Mouse (Mus musculus) stomach, postnatal 0 days (tissue): ENCODE measurements at regions not wholly inside any gene's neighbourhood (a gene's known extent, or its start where the extent isn't known, plus 50 kb on each side); places are given as distances from the start of the nearest gene placed in this dataset.
A peak's percentile ranks its signal among the peaks of the same experiment; 100 is the strongest.

ENCODE experiments used
- ATAC-seq: fragments of 200-750 bp; cut with Nextera tagmentation; 2 replicates; pipeline ENCODE4 v1.8.0; 2017; ENCODE audit not compliant: low FRiP score, low TSS enrichment
- DNase-seq: peaks from one replicate; pipeline ENCODE4 v3.0.0-alpha.2; 2016; ENCODE audit warnings: low spot score
- H3K27ac ChIP-seq: fragments of 300-500 bp; sonication (generic); replicated peaks from 2 replicates; pipeline ENCODE4 v1.5.1; 2014; ENCODE audit warnings: mild to moderate bottlenecking, control low read depth
- H3K27me3 ChIP-seq: fragments of 300-500 bp; sonication (generic); 2 replicates; pipeline ENCODE4 v1.6.1; 2014; ENCODE audit warnings: low read length; ENCODE audit not compliant: control insufficient read depth, insufficient read depth
- H3K36me3 ChIP-seq: fragments of 300-500 bp; sonication (generic); 2 replicates; pipeline ENCODE4 v1.6.1; 2014; ENCODE audit warnings: low read length, mixed read lengths; ENCODE audit not compliant: control insufficient read depth, insufficient read depth
- H3K4me1 ChIP-seq: fragments of 300-500 bp; sonication (generic); replicated peaks from 2 replicates; pipeline ENCODE4 v1.6.1; 2014; ENCODE audit warnings: antibody characterized with exemption; ENCODE audit not compliant: control insufficient read depth, insufficient read depth
- H3K4me2 ChIP-seq: fragments of 300-500 bp; sonication (generic); replicated peaks from 2 replicates; pipeline ENCODE4 v1.6.1; 2014; ENCODE audit warnings: low read depth, mild to moderate bottlenecking, control low read depth, moderate library complexity
- H3K4me3 ChIP-seq: fragments of 300-500 bp; sonication (generic); 2 replicates; pipeline ENCODE4 v1.5.1; 2014; ENCODE audit warnings: low read depth, low read length, control low read depth
- H3K9ac ChIP-seq: fragments of 300-500 bp; sonication (generic); 2 replicates; pipeline ENCODE4 v1.6.1; 2014; ENCODE audit warnings: mild to moderate bottlenecking, low read length, control low read depth, mixed read lengths
- H3K9me3 ChIP-seq: fragments of 300-500 bp; sonication (generic); 2 replicates; pipeline ENCODE4 v1.6.1; 2016; ENCODE audit warnings: low read length; ENCODE audit not compliant: control insufficient read depth
- CTCF ChIP-seq: IDR thresholded peaks from 2 replicates; pipeline ENCODE4 v1.5.1; 2016; ENCODE audit warnings: antibody characterized with exemption, low read depth, mild to moderate bottlenecking, moderate library complexity
- EP300 ChIP-seq: optimal IDR thresholded peaks from 2 replicates; pipeline ENCODE3; 2016; ENCODE audit warnings: antibody characterized with exemption
- WGBS: fragments of 180-500 bp; shearing (Covaris S2); extraction: QIAGEN DNeasy Blood & Tissue Kit; methylation state at CpG from one replicate; pipeline ENCODE4 v1.1.7; 2014; 5-methylcytosine and 5-hydroxymethylcytosine counted together

- TF ChIP-seq CTCF, result no peak
- no peak for TF ChIP-seq EP300
- no peak overlapping the region for H3K4me3 ChIP-seq
- H3K9ac ChIP-seq, result no peak overlapping the region
- H3K36me3 ChIP-seq, result no peaks in the 10 kb centered on the region
- DNase-seq (no peak), ATAC-seq (no peak)
- no peaks in the 10 kb centered on the region for H3K4me1 ChIP-seq
- H3K27me3 ChIP-seq, result no peaks in the 10 kb centered on the region
- 59% methylated on average over 5 of the region's 5 CpGs for WGBS
- no peaks in the 10 kb centered on the region for H3K9me3 ChIP-seq
- no peak overlapping the region for H3K4me2 ChIP-seq
- no peak overlapping the region for H3K27ac ChIP-seq
Measured at GRCm38 (mm10) chr5:54411275-54411904, 413.1 kb downstream of the Stim2 start.

- no peak overlapping the region for H3K9ac ChIP-seq
- no peak overlapping the region for H3K27ac ChIP-seq
- H3K4me1 ChIP-seq, result no peaks in the 10 kb centered on the region
- DNase-seq (no peak), ATAC-seq (no peak)
- H3K27me3 ChIP-seq, result no peaks in the 10 kb centered on the region
- H3K36me3 ChIP-seq, result no peaks in the 10 kb centered on the region
- no peak overlapping the region for H3K4me2 ChIP-seq
- no peaks in the 10 kb centered on the region for H3K9me3 ChIP-seq
- no peak overlapping the region for H3K4me3 ChIP-seq
- WGBS, result 43% methylated on average over 5 of the region's 5 CpGs
- TF ChIP-seq EP300 (no peak), CTCF (no peak)
Measured at GRCm38 (mm10) chr5:54419811-54420470, 421.6 kb downstream of the Stim2 start.

GRCm38 (mm10) chr5:54439286-54439685 lies 441.0 kb downstream of the Stim2 start:
- Histone ChIP-seq H3K9me3 (no peaks in the 10 kb centered on the region), H3K9ac (no peak overlapping the region), H3K27me3 (no peaks in the 10 kb centered on the region), H3K36me3 (no peaks in the 10 kb centered on the region), H3K4me2 (no peak overlapping the region), H3K27ac (no peak overlapping the region), H3K4me1 (no peaks in the 10 kb centered on the region), H3K4me3 (no peak overlapping the region)
- no peak for DNase-seq
- peak; percentile 52 for TF ChIP-seq CTCF
- no peak for TF ChIP-seq EP300
- 58% methylated on average over 1 of the region's 1 CpGs for WGBS
- ATAC-seq, result no peak

- Histone ChIP-seq H3K36me3 (no peaks in the 10 kb centered on the region), H3K9me3 (no peaks in the 10 kb centered on the region), H3K27ac (no peak overlapping the region), H3K4me2 (no peak overlapping the region), H3K4me1 (no peaks in the 10 kb centered on the region), H3K4me3 (no peak overlapping the region), H3K9ac (no peak overlapping the region), H3K27me3 (no peaks in the 10 kb centered on the region)
- DNase-seq, result no peak
- TF ChIP-seq EP300 (no peak), CTCF (no peak)
- WGBS, result 56% methylated on average over 6 of the region's 6 CpGs
- ATAC-seq, result no peak
Measured at GRCm38 (mm10) chr5:54440794-54441447, 442.6 kb downstream of the Stim2 start.

- H3K9me3 ChIP-seq, result no peaks in the 10 kb centered on the region
- no peak for DNase-seq
- no peaks in the 10 kb centered on the region for H3K4me1 ChIP-seq
- TF ChIP-seq CTCF, result no peak
- no peak for TF ChIP-seq EP300
- H3K9ac ChIP-seq, result no peak overlapping the region
- H3K36me3 ChIP-seq, result no peaks in the 10 kb centered on the region
- 84% methylated on average over 4 of the region's 4 CpGs for WGBS
- H3K27me3 ChIP-seq, result no peaks in the 10 kb centered on the region
- no peak overlapping the region for H3K27ac ChIP-seq
- H3K4me2 ChIP-seq, result no peak overlapping the region
- ATAC-seq, result no peak
- no peak overlapping the region for H3K4me3 ChIP-seq
Measured at GRCm38 (mm10) chr5:54441598-54441997, 443.3 kb downstream of the Stim2 start.

GRCm38 (mm10) chr5:54483916-54484315 lies 485.6 kb downstream of the Stim2 start:
- DNase-seq (no peak), ATAC-seq (no peak)
- Histone ChIP-seq H3K9me3 (no peaks in the 10 kb centered on the region), H3K36me3 (no peaks in the 10 kb centered on the region), H3K27ac (no peak overlapping the region), H3K9ac (no peak overlapping the region), H3K4me1 (no peaks in the 10 kb centered on the region), H3K4me3 (no peak overlapping the region), H3K4me2 (no peak overlapping the region), H3K27me3 (no peaks in the 10 kb centered on the region)
- 97% methylated on average over 1 of the region's 1 CpGs for WGBS
- TF ChIP-seq EP300, result no peak
